Mouse (Mus musculus) forebrain, embryonic 10.5 days (tissue): Measurements from ENCODE around the gene Enpp7. TPM values are rescaled to one million over a fixed set of nuclear protein-coding genes. Genes with fewer than 3 reads are reported as not detected.

Experiments used
- DNase-seq: peaks from one replicate; pipeline ENCODE4 v3.0.0-alpha.2; 2017; ENCODE audit warnings: low spot score; ENCODE audit errors: extremely low spot score
- H3K27ac ChIP-seq: fragments of 300-500 bp; sonication (generic); 2 replicates; pipeline ENCODE4 v1.5.1; 2016; ENCODE audit warnings: mild to moderate bottlenecking
- H3K27me3 ChIP-seq: fragments of 300-500 bp; sonication (generic); 2 replicates; pipeline ENCODE4 v1.6.1; 2016; ENCODE audit warnings: mild to moderate bottlenecking; ENCODE audit not compliant: poor library complexity, severe bottlenecking
- H3K36me3 ChIP-seq: fragments of 300-500 bp; sonication (generic); replicated peaks from 2 replicates; pipeline ENCODE4 v1.6.1; 2016; ENCODE audit warnings: mild to moderate bottlenecking, moderate library complexity
- H3K4me1 ChIP-seq: fragments of 300-500 bp; sonication (generic); 2 replicates; pipeline ENCODE4 v1.6.1; 2016
- H3K4me3 ChIP-seq: fragments of 300-500 bp; sonication (generic); 2 replicates; pipeline ENCODE4 v1.5.1; 2016; ENCODE audit warnings: mild to moderate bottlenecking, moderate library complexity
- H3K9me3 ChIP-seq: fragments of 300-500 bp; sonication (generic); 2 replicates; pipeline ENCODE4 v1.6.1; 2016; ENCODE audit warnings: mild to moderate bottlenecking, moderate library complexity
- WGBS: fragments of 180-500 bp; shearing (Covaris S2); methylation state at CpG from one replicate; pipeline ENCODE4 v1.1.7; 2016; 5-methylcytosine and 5-hydroxymethylcytosine counted together
- polyA plus RNA-seq: library from polyadenylated mRNA; unstranded; fragments of >200 nt; fragmentation: Nextera tagmentation; extraction: Ambion mirVana; gene quantifications from 2 replicates; pipeline ENCODE4 v1.2.1, GENCODE M21; 2016

The Enpp7 gene
- polyA plus RNA-seq, 1 experiment from 2014 or later: not detected

GRCm38 (mm10) chr11:119023616-119023980, 35.6 kb downstream of the Enpp7 start:
- peak overlapping the region; percentile 95 for H3K4me3 ChIP-seq
- H3K27me3 ChIP-seq: peaks cover 35% of the 10 kb centered on the region
- peaks cover 42% of the 10 kb centered on the region for H3K36me3 ChIP-seq
- no peaks in the 10 kb centered on the region for H3K9me3 ChIP-seq
- no peak for DNase-seq
- under 1% methylated on average over 15 of the region's 15 CpGs for WGBS
- H3K4me1 ChIP-seq: peaks cover 54% of the 10 kb centered on the region
- H3K27ac ChIP-seq: peak overlapping the region; percentile 100

GRCm38 (mm10) chr11:119024260-119024659, 36.3 kb downstream of the Enpp7 start:
- H3K27me3 ChIP-seq: peaks cover 29% of the 10 kb centered on the region
- no peak for DNase-seq
- peak overlapping the region; percentile 100 for H3K27ac ChIP-seq
- peak overlapping the region; percentile 95 for H3K4me3 ChIP-seq
- peaks cover 49% of the 10 kb centered on the region for H3K36me3 ChIP-seq
- 27% methylated on average over 7 of the region's 7 CpGs for WGBS
- H3K4me1 ChIP-seq: peaks cover 61% of the 10 kb centered on the region
- H3K9me3 ChIP-seq: no peaks in the 10 kb centered on the region

DNA sequence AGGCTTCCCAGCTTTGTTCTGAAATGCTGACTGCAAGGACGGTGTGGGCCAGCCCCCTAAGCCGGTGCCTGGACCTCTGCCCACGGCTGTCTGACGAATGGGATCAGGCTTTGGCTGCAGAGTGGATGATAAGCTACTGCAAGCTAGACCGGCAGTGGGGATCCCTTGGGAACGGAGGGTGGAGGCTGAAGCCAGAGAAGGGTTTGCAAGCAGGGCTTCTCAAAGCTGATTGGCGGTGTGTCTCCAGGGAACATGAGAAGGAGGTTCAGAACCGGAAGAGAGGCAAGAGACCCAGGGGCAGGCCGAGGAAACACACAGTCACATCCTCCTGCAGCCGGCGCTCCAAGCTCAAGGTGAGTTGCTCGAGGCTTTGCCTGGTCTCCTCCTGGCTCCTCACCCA, 38.2 kb downstream of the Enpp7 start:
- peak overlapping the region; percentile 11; the same call in 1 of the 2 replicates for H3K4me3 ChIP-seq
- H3K36me3 ChIP-seq: peaks cover 67% of the 10 kb centered on the region
- no peaks in the 10 kb centered on the region for H3K9me3 ChIP-seq
- no peak overlapping the region for H3K27ac ChIP-seq
- no peak for DNase-seq
- H3K27me3 ChIP-seq: peaks cover 9% of the 10 kb centered on the region
- 81% methylated on average over 12 of the region's 12 CpGs for WGBS
- peaks cover 70% of the 10 kb centered on the region for H3K4me1 ChIP-seq

DNA sequence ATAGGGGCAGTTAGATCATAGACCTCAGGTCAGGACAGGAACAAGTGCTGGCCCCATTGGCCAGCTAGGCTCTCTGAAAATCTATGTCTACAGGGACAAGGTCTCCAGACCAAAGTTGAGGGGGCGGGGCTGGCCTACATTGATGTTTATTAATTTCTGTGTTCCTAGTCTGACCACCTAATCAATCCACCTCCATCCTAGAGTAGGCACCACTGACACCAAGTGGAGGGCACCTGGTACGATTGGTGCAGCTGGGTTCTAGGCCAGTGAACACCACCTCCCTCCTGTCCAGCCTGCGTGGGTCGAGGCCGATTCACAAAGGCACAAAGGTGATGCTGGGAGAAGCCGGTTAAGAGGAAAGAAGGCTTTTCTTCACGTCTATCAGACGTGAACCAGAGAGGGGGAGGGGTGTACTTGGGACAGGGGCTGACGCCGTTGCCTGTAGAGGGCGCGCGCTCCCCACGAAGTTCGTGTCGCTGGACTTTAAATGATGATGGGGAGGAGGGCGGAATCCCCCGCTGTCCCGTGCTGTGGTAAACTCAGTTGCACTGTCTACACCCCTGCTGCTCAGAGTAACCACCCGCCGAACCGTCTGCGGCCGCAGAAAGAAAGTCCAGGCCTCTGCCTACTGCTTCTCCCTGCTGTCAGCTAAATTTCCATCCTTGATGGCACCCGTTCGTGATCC, 46.0 kb downstream of the Enpp7 start:
- WGBS: under 1% methylated on average over 26 of the region's 26 CpGs
- DNase-seq: peak; percentile 80
- Histone ChIP-seq H3K36me3 (peaks cover 37% of the 10 kb centered on the region), H3K4me3 (peak overlapping the region; percentile 33), H3K4me1 (peaks cover 66% of the 10 kb centered on the region), H3K27ac (no peak overlapping the region; the same call in 1 of the 2 replicates), H3K9me3 (no peaks in the 10 kb centered on the region), H3K27me3 (peaks cover 65% of the 10 kb centered on the region)

GRCm38 (mm10) chr11:119034635-119035034, 46.6 kb downstream of the Enpp7 start:
- H3K9me3 ChIP-seq: no peaks in the 10 kb centered on the region
- DNase-seq: no peak
- no peak overlapping the region for H3K27ac ChIP-seq
- peak overlapping the region; percentile 33 for H3K4me3 ChIP-seq
- peaks cover 35% of the 10 kb centered on the region for H3K36me3 ChIP-seq
- H3K27me3 ChIP-seq: peaks cover 72% of the 10 kb centered on the region
- peaks cover 66% of the 10 kb centered on the region for H3K4me1 ChIP-seq
- WGBS: under 1% methylated on average over 19 of the region's 19 CpGs

DNA sequence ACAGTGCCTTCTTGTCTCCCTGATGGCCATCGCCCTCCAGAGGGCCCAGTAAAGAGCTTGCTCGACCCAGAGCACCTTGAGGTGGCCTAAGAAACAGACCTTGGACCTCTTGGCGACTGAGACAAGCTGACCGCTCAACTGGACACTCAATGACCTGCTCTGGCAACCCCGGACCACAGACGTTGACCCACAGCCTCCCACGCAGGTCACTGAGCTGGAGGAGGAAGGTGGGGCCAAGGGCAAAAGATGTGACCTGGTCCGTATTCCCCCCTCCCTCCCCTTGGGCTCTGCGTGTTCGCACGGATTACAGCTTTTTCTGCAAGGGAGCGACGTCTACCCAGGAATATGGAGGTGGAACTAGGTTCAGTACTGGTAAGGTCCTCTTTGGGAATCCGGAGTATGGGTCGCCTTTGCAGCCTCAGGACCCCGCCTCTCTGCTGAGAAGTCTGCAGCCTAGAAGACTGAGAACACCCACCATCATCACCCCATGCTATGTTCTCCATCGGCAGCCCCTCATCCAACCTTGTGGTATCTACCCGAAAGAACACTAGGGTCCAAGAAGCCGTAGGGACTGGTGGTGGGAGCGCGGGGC, 47.2 kb downstream of the Enpp7 start:
- Histone ChIP-seq H3K4me1 (peaks cover 66% of the 10 kb centered on the region), H3K9me3 (no peaks in the 10 kb centered on the region), H3K27ac (no peak overlapping the region), H3K27me3 (peaks cover 77% of the 10 kb centered on the region), H3K4me3 (peak overlapping the region; percentile 33), H3K36me3 (peaks cover 29% of the 10 kb centered on the region)
- WGBS: 2% methylated on average over 21 of the region's 21 CpGs
- no peak for DNase-seq

DNA sequence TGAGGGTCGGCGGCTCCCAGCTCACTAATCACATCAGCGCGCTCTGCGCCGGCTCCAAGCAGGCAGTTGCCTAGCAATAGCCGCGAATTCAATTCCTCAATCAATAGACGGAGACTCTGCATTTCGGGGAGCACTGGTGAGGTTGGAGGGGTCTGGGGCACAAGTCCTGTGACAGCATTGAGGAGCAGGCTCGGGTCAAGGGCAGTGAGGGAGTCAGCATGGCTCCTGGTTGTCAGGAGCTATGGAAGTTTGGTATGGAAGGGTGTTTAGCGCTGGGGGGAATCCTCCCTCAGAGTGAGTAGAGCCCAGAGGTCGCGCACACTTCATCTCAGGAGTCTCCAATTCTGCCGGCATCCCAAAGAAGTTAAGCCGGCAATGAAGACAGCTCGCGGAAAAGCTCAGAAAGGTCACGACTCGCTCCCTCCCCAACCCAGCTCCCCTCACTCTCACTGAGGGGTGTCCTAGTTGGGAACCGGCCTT, 47.7 kb downstream of the Enpp7 start:
- peaks cover 24% of the 10 kb centered on the region for H3K36me3 ChIP-seq
- peaks cover 70% of the 10 kb centered on the region for H3K4me1 ChIP-seq
- peaks cover 77% of the 10 kb centered on the region for H3K27me3 ChIP-seq
- H3K4me3 ChIP-seq: peak overlapping the region; percentile 33
- H3K9me3 ChIP-seq: no peaks in the 10 kb centered on the region
- DNase-seq: peak; percentile 63
- WGBS: under 1% methylated on average over 21 of the region's 21 CpGs
- H3K27ac ChIP-seq: no peak overlapping the region

DNA sequence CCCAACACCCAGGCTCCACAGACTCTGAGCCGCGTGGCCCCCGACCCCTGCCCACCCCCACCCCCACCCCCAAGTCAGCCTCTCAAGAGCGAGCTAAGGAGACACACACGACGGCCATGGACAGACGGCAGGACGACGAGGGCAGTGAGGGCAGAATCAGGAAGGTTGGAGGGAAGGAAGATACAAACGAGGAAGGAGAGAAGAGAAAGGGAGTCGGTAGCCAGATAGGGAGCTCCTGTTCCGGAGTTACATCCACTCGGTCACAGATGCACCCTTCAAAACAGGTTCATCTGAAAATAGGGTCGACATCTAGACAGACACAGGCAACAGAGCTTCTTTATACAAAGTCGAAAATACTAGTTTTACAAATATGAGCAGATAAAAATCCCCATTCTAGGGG, 48.5 kb downstream of the Enpp7 start:
- Histone ChIP-seq H3K4me1 (peaks cover 77% of the 10 kb centered on the region), H3K27me3 (peaks cover 82% of the 10 kb centered on the region), H3K27ac (no peak overlapping the region), H3K4me3 (peak overlapping the region; percentile 70), H3K9me3 (no peaks in the 10 kb centered on the region), H3K36me3 (peaks cover 18% of the 10 kb centered on the region)
- no peak for DNase-seq
- WGBS: under 1% methylated on average over 15 of the region's 15 CpGs

- Histone ChIP-seq H3K9me3 (no peaks in the 10 kb centered on the region), H3K36me3 (peaks cover 11% of the 10 kb centered on the region), H3K27ac (peak overlapping the region; percentile 69), H3K27me3 (peaks cover 89% of the 10 kb centered on the region), H3K4me3 (peak overlapping the region; percentile 70), H3K4me1 (peaks cover 84% of the 10 kb centered on the region)
- under 1% methylated on average over 57 of the region's 57 CpGs for WGBS
- peak; percentile 61 for DNase-seq
Measured at GRCm38 (mm10) chr11:119036934-119037779, 49.2 kb downstream of the Enpp7 start.

GRCm38 (mm10) chr11:119037780-119038401, 49.9 kb downstream of the Enpp7 start:
- Histone ChIP-seq H3K36me3 (peaks cover 10% of the 10 kb centered on the region), H3K4me1 (peaks cover 92% of the 10 kb centered on the region), H3K4me3 (peak overlapping the region; percentile 70), H3K9me3 (no peaks in the 10 kb centered on the region), H3K27ac (no peak overlapping the region), H3K27me3 (peaks cover 92% of the 10 kb centered on the region)
- WGBS: under 1% methylated on average over 18 of the region's 18 CpGs
- DNase-seq: peak; percentile 51

DNA sequence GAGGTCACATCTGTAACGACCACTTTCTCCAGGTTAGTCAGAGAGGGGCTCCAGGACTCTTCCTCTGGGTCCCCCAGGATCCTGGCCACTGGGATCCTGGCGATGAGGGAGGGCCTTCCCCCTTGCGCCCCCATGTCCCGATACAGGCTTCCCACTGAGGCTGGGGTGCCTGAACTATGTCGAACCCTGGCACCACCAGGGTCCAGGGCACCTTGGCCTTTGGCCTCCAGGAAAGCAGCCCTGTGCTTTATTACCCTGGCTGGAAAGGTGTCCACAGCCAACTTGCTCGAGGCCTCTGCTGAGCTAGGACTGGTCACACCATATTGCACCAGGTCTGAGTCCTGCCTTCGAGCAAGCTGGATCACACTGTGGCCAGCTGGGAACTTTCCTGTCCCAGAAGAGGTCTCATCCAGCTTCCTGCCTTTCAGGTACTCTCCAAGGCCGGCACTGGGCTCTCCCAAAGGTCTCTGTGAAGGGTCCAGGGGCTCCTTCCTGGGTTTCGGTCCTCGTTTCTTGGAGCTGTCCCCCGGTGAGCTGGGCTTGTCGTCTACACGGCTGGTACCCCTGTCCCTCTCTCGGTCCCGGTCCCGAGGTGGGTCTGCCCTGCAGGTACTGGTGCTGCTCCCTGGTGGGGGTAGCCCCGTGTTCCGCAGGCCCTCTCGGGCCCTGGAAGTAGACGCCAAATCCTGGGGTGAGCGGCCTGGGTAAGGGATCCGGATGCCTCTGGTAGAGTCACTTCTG, 50.9 kb downstream of the Enpp7 start:
- peaks cover 10% of the 10 kb centered on the region for H3K36me3 ChIP-seq
- H3K27ac ChIP-seq: no peak overlapping the region
- peaks cover 99% of the 10 kb centered on the region for H3K4me1 ChIP-seq
- WGBS: 17% methylated on average over 22 of the region's 22 CpGs
- peak overlapping the region; percentile 70 for H3K4me3 ChIP-seq
- H3K9me3 ChIP-seq: no peaks in the 10 kb centered on the region
- H3K27me3 ChIP-seq: peaks cover 92% of the 10 kb centered on the region
- peak; percentile 23 for DNase-seq
